Mouse (Mus musculus) adrenal gland, adult (tissue): Measurements from ENCODE around the gene Susd4.

Source experiments
- DNase-seq, 2 experiments: peaks; one replicate each; pipeline ENCODE4 v3.0.0; 2022 to 2023; ENCODE audit warnings: low spot score in 1 of 2; ENCODE audit not compliant: inconsistent age in 2 of 2

Gene Susd4

DNA sequence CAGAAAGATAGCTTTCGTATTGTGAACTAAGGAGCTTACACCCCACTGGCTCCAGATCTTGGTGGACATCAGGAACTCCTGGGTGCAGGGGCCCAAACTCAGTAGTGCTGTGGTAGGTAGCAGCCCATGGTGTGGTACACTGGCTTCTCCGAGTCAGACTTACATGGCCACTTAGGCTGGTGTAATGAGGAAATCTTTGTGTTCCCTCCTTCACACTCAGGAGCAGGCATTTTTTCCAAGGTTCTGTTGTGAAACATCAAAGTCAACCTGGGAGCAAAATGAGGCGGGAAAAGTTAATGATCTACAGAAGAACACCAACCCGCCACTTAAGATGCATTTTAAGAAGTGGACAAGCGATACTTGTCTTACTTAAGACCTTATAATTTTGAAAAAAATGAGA, 21.8 kb downstream of the Susd4 start:
- no peak for DNase-seq

DNA sequence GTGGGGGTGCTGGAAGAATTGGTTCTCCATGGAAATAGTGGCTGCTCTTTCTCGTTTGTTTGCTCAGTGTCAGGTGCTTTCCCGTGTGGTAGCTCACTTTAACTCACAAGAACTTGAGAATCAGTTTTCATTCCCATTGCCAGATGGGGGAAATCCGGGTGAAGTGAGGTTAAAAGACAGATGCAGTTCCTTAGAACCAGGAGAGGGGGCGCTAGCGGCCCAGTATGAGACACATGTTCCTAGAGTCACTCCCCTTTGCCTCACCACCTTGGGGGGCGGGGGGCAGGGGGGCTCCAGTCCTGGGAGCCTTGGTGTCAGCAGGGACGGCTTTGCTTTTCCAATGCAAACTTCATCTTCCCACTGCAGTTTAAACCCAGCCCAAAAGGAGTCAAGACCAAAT, 23.4 kb downstream of the Susd4 start:
- no peak for DNase-seq

GRCm38 (mm10) chr1:182788896-182789295, 25.2 kb downstream of the Susd4 start:
- peak in 1 of 2 experiments; percentile 62 for DNase-seq

DNA sequence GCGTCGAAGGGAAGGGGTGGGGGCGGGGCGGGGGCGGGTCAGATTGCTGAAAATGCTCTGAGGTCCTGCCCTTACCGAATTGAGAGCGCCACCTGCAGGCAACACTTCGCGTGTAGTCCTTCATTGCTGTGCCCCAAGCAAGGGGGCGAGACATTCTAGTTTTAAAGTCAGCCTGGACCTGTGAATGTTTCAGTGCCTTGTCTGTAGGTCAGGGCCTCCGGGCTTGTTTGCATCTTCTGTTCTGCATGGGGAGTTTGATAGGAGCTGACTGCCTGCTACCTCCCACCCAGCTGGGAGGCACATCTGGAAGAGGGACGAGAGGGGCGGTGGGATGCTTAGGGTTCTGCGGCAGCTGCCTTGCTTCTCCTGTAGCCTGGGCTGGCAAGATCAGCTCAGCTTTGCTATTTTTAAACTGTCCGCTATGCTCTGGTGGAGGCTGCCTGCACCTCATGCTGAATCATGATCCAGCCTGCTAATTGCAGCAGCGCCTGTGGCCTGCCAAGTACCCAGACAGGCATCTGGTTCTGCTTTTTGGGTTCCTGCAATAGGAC, 28.9 kb downstream of the Susd4 start:
- peak; percentile 29 to 74 for DNase-seq

GRCm38 (mm10) chr1:182794221-182794620, 30.6 kb downstream of the Susd4 start:
- no peak for DNase-seq

GRCm38 (mm10) chr1:182794628-182795027, 31.0 kb downstream of the Susd4 start:
- DNase-seq, result no peak

DNA sequence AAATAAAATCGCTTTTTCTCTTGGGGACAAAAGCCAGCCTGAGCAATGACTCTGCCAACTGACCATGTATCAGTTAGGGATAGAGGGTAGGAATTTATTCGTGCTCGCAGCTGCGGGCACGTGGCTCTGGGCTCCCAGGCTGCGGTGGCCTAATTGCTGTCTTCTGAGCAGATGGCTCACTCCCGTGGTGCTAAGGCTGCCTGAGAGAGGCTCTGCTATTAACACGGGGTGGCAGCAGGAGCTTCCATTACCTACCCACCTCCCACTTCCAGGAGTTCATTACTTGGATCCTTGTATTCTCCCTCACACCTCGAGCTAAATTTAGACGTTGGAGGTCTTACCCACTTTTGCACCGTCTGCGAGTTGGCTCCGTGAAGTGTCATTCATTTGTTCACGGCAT, 33.4 kb downstream of the Susd4 start:
- DNase-seq, result no peak

GRCm38 (mm10) chr1:182801590-182801989, 37.9 kb downstream of the Susd4 start:
- DNase-seq, result no peak

DNA sequence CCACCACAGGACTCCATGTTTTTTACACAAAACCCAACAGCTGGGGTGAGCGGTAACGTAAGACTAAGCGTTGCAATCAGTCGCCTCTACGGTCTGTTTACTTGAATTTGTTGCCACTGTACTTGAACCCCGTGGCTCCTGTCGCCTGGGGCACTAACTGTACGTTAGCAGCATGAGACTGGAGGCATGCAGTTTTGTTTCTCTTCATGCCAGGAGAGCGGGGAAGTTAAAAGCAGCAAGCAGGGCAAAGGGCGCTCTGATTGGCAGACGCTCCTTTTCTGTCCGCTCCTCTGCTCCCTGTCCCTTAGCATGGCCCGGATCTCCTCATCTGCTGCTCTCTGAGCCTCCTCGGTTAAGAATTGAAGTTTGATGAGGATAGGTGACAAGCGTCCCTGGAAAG, 39.2 kb downstream of the Susd4 start:
- no peak for DNase-seq

GRCm38 (mm10) chr1:182813991-182814390, 50.3 kb downstream of the Susd4 start:
- DNase-seq, result no peak

- no peak for DNase-seq
Observed at GRCm38 (mm10) chr1:182814566-182814965, 50.9 kb downstream of the Susd4 start.

- no peak for DNase-seq
Observed at GRCm38 (mm10) chr1:182817106-182817505, 53.4 kb downstream of the Susd4 start.

- DNase-seq, result no peak
Observed at GRCm38 (mm10) chr1:182817624-182818023, 54.0 kb downstream of the Susd4 start.

GRCm38 (mm10) chr1:182818931-182819330, 55.3 kb downstream of the Susd4 start:
- DNase-seq, result no peak

- DNase-seq, result no peak
Observed at GRCm38 (mm10) chr1:182822729-182823128, 59.1 kb downstream of the Susd4 start.

GRCm38 (mm10) chr1:182823723-182824421, 60.2 kb downstream of the Susd4 start:
- DNase-seq, result no peak

GRCm38 (mm10) chr1:182826557-182826956, 62.9 kb downstream of the Susd4 start:
- DNase-seq, result no peak

GRCm38 (mm10) chr1:182838061-182838460, 74.4 kb downstream of the Susd4 start:
- DNase-seq, result no peak

GRCm38 (mm10) chr1:182839332-182839929, 75.8 kb downstream of the Susd4 start:
- peak in 1 of 2 experiments; percentile 26 for DNase-seq

GRCm38 (mm10) chr1:182840011-182840410, 76.4 kb downstream of the Susd4 start:
- DNase-seq, result peak; percentile 11 to 34

GRCm38 (mm10) chr1:182840606-182841005, 76.9 kb downstream of the Susd4 start:
- no peak for DNase-seq

GRCm38 (mm10) chr1:182849556-182849955, 85.9 kb downstream of the Susd4 start:
- no peak for DNase-seq
